Mouse (Mus musculus) megakaryocyte, embryonic 14.5 days (primary cell): Measurements from ENCODE around the gene Mybphl.

Experiments used
- FLI1 ChIP-seq: IDR thresholded peaks from 2 replicates; pipeline ENCODE4 v1.6.1; 2012; ENCODE audit warnings: low read length, inconsistent platforms, mixed read lengths
- GATA1 ChIP-seq: IDR thresholded peaks from 3 replicates; pipeline ENCODE4 v1.6.1; 2012; ENCODE audit warnings: mixed read lengths, low read length, inconsistent platforms, borderline replicate concordance

DNA sequence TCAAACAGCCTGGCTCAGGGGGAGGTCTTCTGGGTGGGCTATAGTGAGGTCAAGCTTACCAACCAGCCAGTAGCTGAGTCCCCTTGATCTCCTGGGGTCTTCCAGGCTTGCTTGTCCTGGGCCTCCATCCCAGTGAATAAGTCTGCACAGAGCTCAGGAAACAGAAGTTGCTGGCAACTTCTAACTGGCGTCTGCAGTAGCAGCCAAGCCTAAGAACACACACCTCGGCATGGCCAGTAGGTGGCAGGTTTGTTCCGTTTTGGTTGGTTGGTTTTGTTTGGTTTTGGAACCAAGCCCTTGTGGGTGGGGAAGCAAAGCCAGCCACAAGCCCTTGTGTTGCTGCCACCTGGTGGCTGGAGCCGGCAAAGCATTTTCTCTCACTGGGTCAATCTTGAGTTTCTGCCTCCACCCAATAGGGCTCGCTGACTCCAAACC is 24.4 kb downstream of the Mybphl start:
- TF ChIP-seq GATA1 (no peak), FLI1 (no peak)
